Mouse (Mus musculus) midbrain, embryonic 11.5 days (tissue): ENCODE measurements around the gene Dapl1. TPM values are rescaled to one million over a fixed set of nuclear protein-coding genes. Genes with fewer than 3 reads are reported as not detected.

Source experiments
- ATAC-seq: fragments of 200-750 bp; cut with Nextera tagmentation; 2 replicates; pipeline ENCODE4 v1.8.0; 2017; ENCODE audit warnings: moderate TSS enrichment, moderate library complexity; ENCODE audit not compliant: low FRiP score
- DNase-seq: peaks from one replicate; pipeline ENCODE4 v3.0.0; 2015; ENCODE audit warnings: low spot score; ENCODE audit errors: missing footprints
- H3K27ac ChIP-seq: fragments of 300-500 bp; sonication (generic); 2 replicates; pipeline ENCODE4 v1.5.1; 2014; ENCODE audit warnings: low read depth, low read length
- H3K27me3 ChIP-seq: fragments of 300-500 bp; sonication (generic); 2 replicates; pipeline ENCODE4 v1.6.1; 2014; ENCODE audit warnings: mild to moderate bottlenecking, low read length, moderate library complexity, mixed read lengths; ENCODE audit not compliant: control insufficient read depth, insufficient read depth
- H3K36me3 ChIP-seq: fragments of 300-500 bp; sonication (generic); 2 replicates; pipeline ENCODE4 v1.6.1; 2014; ENCODE audit warnings: mild to moderate bottlenecking, low read length, moderate library complexity, mixed read lengths; ENCODE audit not compliant: control insufficient read depth, insufficient read depth
- H3K4me1 ChIP-seq: fragments of 300-500 bp; sonication (generic); 2 replicates; pipeline ENCODE4 v1.6.1; 2014; ENCODE audit warnings: low read length; ENCODE audit not compliant: control insufficient read depth, insufficient read depth
- H3K4me2 ChIP-seq: fragments of 300-500 bp; sonication (generic); 2 replicates; pipeline ENCODE4 v1.6.1; 2014; ENCODE audit warnings: mild to moderate bottlenecking, moderate library complexity
- H3K4me3 ChIP-seq: fragments of 300-500 bp; sonication (generic); 2 replicates; pipeline ENCODE4 v1.5.1; 2014; ENCODE audit warnings: low read depth, low read length
- H3K9ac ChIP-seq: fragments of 300-500 bp; sonication (generic); 2 replicates; pipeline ENCODE4 v1.6.1; 2014; ENCODE audit warnings: low read length
- H3K9me3 ChIP-seq: fragments of 300-500 bp; sonication (generic); 2 replicates; pipeline ENCODE4 v1.6.1; 2016; ENCODE audit warnings: low read length; ENCODE audit not compliant: control insufficient read depth
- WGBS: fragments of 180-500 bp; shearing (Covaris S2); extraction: QIAGEN DNeasy Blood & Tissue Kit; methylation state at CpG from one replicate; pipeline ENCODE4 v1.1.7; 2014; 5-methylcytosine and 5-hydroxymethylcytosine counted together
- polyA plus RNA-seq: library from polyadenylated mRNA; unstranded; fragments of >200 nt; fragmentation: Nextera tagmentation; extraction: Ambion mirVana; gene quantifications from 2 replicates; pipeline ENCODE4 v1.2.1, GENCODE M21; 2014

Dapl1 gene
- polyA plus RNA-seq, 1 experiment from 2014 or later, result 0.42 TPM

- Histone ChIP-seq H3K9ac (no peak overlapping the region), H3K27me3 (peaks cover 3% of the 10 kb centered on the region), H3K4me3 (no peak overlapping the region), H3K9me3 (no peaks in the 10 kb centered on the region), H3K4me2 (no peak overlapping the region), H3K36me3 (no peaks in the 10 kb centered on the region), H3K4me1 (no peaks in the 10 kb centered on the region), H3K27ac (no peak overlapping the region)
- ATAC-seq, result no peak
- WGBS, result 84% methylated on average over 6 of the region's 6 CpGs
- DNase-seq, result no peak
These were observed 16.5 kb upstream of the Dapl1 start for GRCm38 (mm10) chr2:59467976-59468375.

- Histone ChIP-seq H3K9ac (no peak overlapping the region), H3K36me3 (no peaks in the 10 kb centered on the region), H3K4me2 (no peak overlapping the region), H3K9me3 (no peaks in the 10 kb centered on the region), H3K4me3 (no peak overlapping the region), H3K27me3 (peaks cover 3% of the 10 kb centered on the region), H3K27ac (no peak overlapping the region), H3K4me1 (no peaks in the 10 kb centered on the region)
- ATAC-seq, result no peak
- peak; percentile 60 for DNase-seq
- WGBS, result 69% methylated on average over 8 of the region's 8 CpGs
These were observed 14.7 kb upstream of the Dapl1 start for GRCm38 (mm10) chr2:59469590-59470245.

GRCm38 (mm10) chr2:59470326-59471031 lies 14.0 kb upstream of the Dapl1 start:
- no peak for ATAC-seq

GRCm38 (mm10) chr2:59471051-59471948 lies 13.2 kb upstream of the Dapl1 start:
- Histone ChIP-seq H3K27ac (no peak overlapping the region), H3K9me3 (no peaks in the 10 kb centered on the region), H3K9ac (no peak overlapping the region), H3K4me1 (no peaks in the 10 kb centered on the region), H3K36me3 (no peaks in the 10 kb centered on the region), H3K4me2 (no peak overlapping the region), H3K4me3 (no peak overlapping the region), H3K27me3 (peaks cover 3% of the 10 kb centered on the region)
- ATAC-seq (no peak), DNase-seq (peak; percentile 78)
- WGBS, result 57% methylated on average over 15 of the region's 15 CpGs

More at GRCm38 (mm10) chr2:59470326-59471031, 14.0 kb upstream of the Dapl1 start:
- Histone ChIP-seq H3K9ac (no peak overlapping the region), H3K4me1 (no peaks in the 10 kb centered on the region), H3K36me3 (no peaks in the 10 kb centered on the region), H3K4me3 (no peak overlapping the region), H3K27ac (no peak overlapping the region), H3K27me3 (peaks cover 3% of the 10 kb centered on the region), H3K9me3 (no peaks in the 10 kb centered on the region), H3K4me2 (no peak overlapping the region)
- peak; percentile 84 for DNase-seq
- WGBS, result 69% methylated on average over 11 of the region's 11 CpGs

- H3K4me3 ChIP-seq, result no peak overlapping the region
- H3K4me1 ChIP-seq, result no peaks in the 10 kb centered on the region
- ATAC-seq (no peak), DNase-seq (no peak)
- H3K9me3 ChIP-seq, result no peaks in the 10 kb centered on the region
- H3K27ac ChIP-seq, result no peak overlapping the region
- no peak overlapping the region for H3K4me2 ChIP-seq
- H3K36me3 ChIP-seq, result no peaks in the 10 kb centered on the region
- no peak overlapping the region for H3K9ac ChIP-seq
- WGBS, result 96% methylated on average over 4 of the region's 4 CpGs
- H3K27me3 ChIP-seq, result no peaks in the 10 kb centered on the region; the same call in 1 of the 2 replicates
These were observed 10.1 kb upstream of the Dapl1 start for GRCm38 (mm10) chr2:59474336-59474735.

GRCm38 (mm10) chr2:59485080-59485479 lies 627 bp downstream of the Dapl1 start:
- Histone ChIP-seq H3K9me3 (no peaks in the 10 kb centered on the region), H3K4me2 (no peak overlapping the region), H3K9ac (no peak overlapping the region), H3K4me3 (no peak overlapping the region), H3K4me1 (no peaks in the 10 kb centered on the region; the same call in 1 of the 2 replicates), H3K27me3 (no peaks in the 10 kb centered on the region), H3K36me3 (no peaks in the 10 kb centered on the region), H3K27ac (no peak overlapping the region)
- ATAC-seq (no peak), DNase-seq (no peak)
- 59% methylated on average over 2 of the region's 2 CpGs for WGBS

- Histone ChIP-seq H3K27ac (no peak overlapping the region), H3K9ac (no peak overlapping the region), H3K4me1 (no peaks in the 10 kb centered on the region; the same call in 1 of the 2 replicates), H3K27me3 (no peaks in the 10 kb centered on the region), H3K4me2 (no peak overlapping the region), H3K4me3 (no peak overlapping the region), H3K9me3 (no peaks in the 10 kb centered on the region), H3K36me3 (no peaks in the 10 kb centered on the region)
- DNase-seq (no peak), ATAC-seq (peak; percentile 59; the same call in 1 of the 2 replicates)
- WGBS, result 63% methylated on average over 4 of the region's 4 CpGs
These were observed 1.2 kb downstream of the Dapl1 start for GRCm38 (mm10) chr2:59485657-59486056.

- Histone ChIP-seq H3K36me3 (no peaks in the 10 kb centered on the region), H3K27ac (no peak overlapping the region), H3K4me2 (no peak overlapping the region), H3K4me3 (no peak overlapping the region), H3K27me3 (no peaks in the 10 kb centered on the region), H3K9ac (no peak overlapping the region), H3K4me1 (no peaks in the 10 kb centered on the region; the same call in 1 of the 2 replicates), H3K9me3 (no peaks in the 10 kb centered on the region)
- no peak for ATAC-seq
- 73% methylated on average over 6 of the region's 6 CpGs for WGBS
- DNase-seq, result no peak
These were observed 1.9 kb downstream of the Dapl1 start for GRCm38 (mm10) chr2:59486196-59486845.
